Mouse (Mus musculus) thymus, postnatal 0 days (tissue): Measurements from ENCODE around the gene Eid1. TPM values are rescaled to one million over a fixed set of nuclear protein-coding genes. Genes with fewer than 3 reads are reported as not detected.

Experiments
- DNase-seq: peaks from one replicate; pipeline ENCODE4 v3.0.0-alpha.2; 2015; ENCODE audit warnings: low spot score
- polyA plus RNA-seq: library from polyadenylated mRNA; unstranded; fragments of >200 nt; fragmentation: Nextera tagmentation; extraction: Ambion mirVana; gene quantifications from 2 replicates; pipeline ENCODE4 v1.2.1, GENCODE M21; 2015

Eid1 gene
- polyA plus RNA-seq, 1 experiment from 2014 or later = 97.5 TPM

GRCm38 (mm10) chr2:125667184-125667583 is 5.7 kb upstream of the Eid1 start:
- DNase-seq = peak; percentile 41

GRCm38 (mm10) chr2:125667721-125668120 is 5.2 kb upstream of the Eid1 start:
- no peak for DNase-seq

GRCm38 (mm10) chr2:125670846-125671245 is 2.0 kb upstream of the Eid1 start:
- DNase-seq = peak; percentile 59

GRCm38 (mm10) chr2:125672568-125672956 is 333 bp upstream of the Eid1 start:
- no peak for DNase-seq

GRCm38 (mm10) chr2:125681811-125682210 is 8.9 kb downstream of the Eid1 start:
- DNase-seq = no peak

GRCm38 (mm10) chr2:125683895-125684294 is 11.0 kb downstream of the Eid1 start:
- peak; percentile 37 for DNase-seq

GRCm38 (mm10) chr2:125684559-125685440 is 11.9 kb downstream of the Eid1 start:
- no peak for DNase-seq

- no peak for DNase-seq
Measured at GRCm38 (mm10) chr2:125685441-125686150, 12.7 kb downstream of the Eid1 start.

GRCm38 (mm10) chr2:125692010-125692409 is 19.1 kb downstream of the Eid1 start:
- no peak for DNase-seq

- no peak for DNase-seq
Measured at GRCm38 (mm10) chr2:125694798-125695197, 21.9 kb downstream of the Eid1 start.

- no peak for DNase-seq
Measured at GRCm38 (mm10) chr2:125696219-125696618, 23.3 kb downstream of the Eid1 start.

GRCm38 (mm10) chr2:125701606-125702005 is 28.7 kb downstream of the Eid1 start:
- no peak for DNase-seq

- no peak for DNase-seq
Measured at GRCm38 (mm10) chr2:125702851-125703250, 30.0 kb downstream of the Eid1 start.

- no peak for DNase-seq
Measured at GRCm38 (mm10) chr2:125704907-125705631, 32.2 kb downstream of the Eid1 start.

- no peak for DNase-seq
Measured at GRCm38 (mm10) chr2:125706510-125706921, 33.6 kb downstream of the Eid1 start.

- DNase-seq = no peak
Measured at GRCm38 (mm10) chr2:125716599-125716998, 43.7 kb downstream of the Eid1 start.

- no peak for DNase-seq
Measured at GRCm38 (mm10) chr2:125723086-125723407, 50.2 kb downstream of the Eid1 start.

- peak; percentile 40 for DNase-seq
Measured at GRCm38 (mm10) chr2:125723408-125724085, 50.7 kb downstream of the Eid1 start.

- no peak for DNase-seq
Measured at GRCm38 (mm10) chr2:125724086-125724430, 51.2 kb downstream of the Eid1 start, which contains the start of gene Shc4. Gene Shc4, minus strand, starts transcription at chr2:125724148.
